Mouse (Mus musculus) cortical plate, adult 2 months (tissue): ENCODE data around the gene Lrwd1.

ENCODE experiments used
- CTCF ChIP-seq: fragments of 200-500 bp; IDR thresholded peaks from 2 replicates; pipeline ENCODE4 v1.5.1; 2011; ENCODE audit warnings: mild to moderate bottlenecking, control low read depth, low read length; ENCODE audit not compliant: insufficient read depth; ENCODE audit errors: extremely low read depth
- POLR2A ChIP-seq: fragments of 200-500 bp; IDR thresholded peaks from 2 replicates; pipeline ENCODE4 v1.6.1; 2011; ENCODE audit warnings: mild to moderate bottlenecking, low read length, control low read depth; ENCODE audit not compliant: insufficient read depth; ENCODE audit errors: extremely low read depth

DNA sequence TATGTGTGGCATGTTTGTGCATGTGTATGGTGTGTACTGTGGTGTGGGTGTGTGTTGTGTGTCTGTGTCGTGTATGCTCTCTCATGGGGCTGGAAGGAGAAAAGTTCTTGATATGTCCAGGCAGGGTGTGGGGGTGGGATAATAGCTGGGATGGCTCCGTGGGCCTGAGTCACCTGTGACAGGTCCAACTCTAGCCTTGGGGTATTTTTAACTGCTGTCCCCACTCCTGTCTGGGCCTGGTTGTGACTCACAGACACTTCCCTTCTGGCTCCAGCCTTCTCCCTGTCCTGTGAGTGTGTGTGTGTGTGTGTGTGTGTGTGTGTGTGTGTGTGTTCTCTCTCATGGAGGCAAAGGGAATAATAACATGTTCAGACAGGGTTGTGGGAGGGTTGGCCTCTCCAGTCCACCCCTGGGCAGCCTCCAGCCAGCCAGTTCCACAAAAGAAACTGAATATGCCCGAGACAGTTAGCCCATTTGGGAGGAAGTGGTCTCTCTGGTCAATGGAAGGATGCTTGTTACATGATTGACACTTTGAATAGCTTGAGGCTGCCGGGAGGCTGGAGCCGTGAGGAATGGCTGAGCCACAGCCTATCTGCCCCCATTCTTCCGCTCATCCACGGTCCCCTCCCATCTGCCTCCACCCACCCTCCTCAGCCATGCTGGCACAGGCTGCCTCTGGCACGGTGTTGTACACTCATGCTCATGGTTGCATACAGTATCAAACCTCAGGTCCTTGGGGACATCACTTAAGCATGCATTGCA, 41.4 kb downstream of the Lrwd1 start:
- TF ChIP-seq CTCF: no peak
- TF ChIP-seq POLR2A: no peak
